Mouse (Mus musculus) liver, adult 2 months (tissue): ENCODE measurements around the gene Fuca2.

Experiments
- CTCF ChIP-seq: fragments of 200-500 bp; IDR thresholded peaks from 2 replicates; pipeline ENCODE4 v1.5.1; 2011; ENCODE audit warnings: low read depth, low read length, control low read depth
- POLR2A ChIP-seq: fragments of 200-500 bp; IDR thresholded peaks from 2 replicates; pipeline ENCODE4 v1.6.1; 2011; ENCODE audit warnings: low read length, control low read depth; ENCODE audit not compliant: insufficient read depth; ENCODE audit errors: extremely low read depth

- TF ChIP-seq CTCF (no peak), POLR2A (no peak)
These were observed 45.9 kb upstream of the Fuca2 start for GRCm38 (mm10) chr10:13453200-13453990.
